Mouse (Mus musculus): ENCODE measurements around the gene Usp3. TPM values are rescaled to one million over a fixed set of nuclear protein-coding genes. Genes with fewer than 3 reads are reported as not detected.

The Usp3 gene
- polyA plus RNA-seq, 1 experiment from 2014 or later, result 46.7 TPM

DNA sequence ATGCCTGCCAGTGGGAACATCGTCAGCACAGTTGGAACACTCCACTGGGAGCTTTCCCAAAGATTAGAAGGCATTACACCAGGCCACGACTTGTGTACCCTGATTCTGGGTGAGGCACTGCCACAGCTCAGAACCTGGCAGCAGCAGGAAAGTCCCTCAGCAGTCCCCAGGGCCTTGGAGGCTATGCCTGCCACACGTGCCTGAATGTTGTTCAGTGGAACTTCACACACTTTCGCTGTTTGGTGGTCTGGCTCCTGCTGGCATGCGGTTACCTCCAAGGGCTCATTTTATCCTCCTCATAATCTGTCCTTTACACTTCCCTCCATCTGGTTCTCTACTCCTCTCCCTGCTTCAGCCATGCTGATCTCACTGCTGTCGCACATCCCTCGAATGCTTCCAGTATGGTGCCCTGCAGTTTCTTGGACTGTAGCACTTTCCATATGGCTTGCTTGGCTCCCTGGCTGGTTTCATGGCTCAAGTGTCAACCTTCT lies 82.5 kb downstream of the Usp3 start:
- Histone ChIP-seq H3K4me1 (peaks cover 36% of the 10 kb centered on the region), H3K4me3 (no peak overlapping the region), H3K36me3 (peaks cover 54% of the 10 kb centered on the region), H3K9me3 (no peaks in the 10 kb centered on the region), H3K27ac (no peak overlapping the region), H3K27me3 (ENCODE audit: insufficient read depth, poor library complexity, severe bottlenecking) (no peaks in the 10 kb centered on the region)
- DNase-seq (ENCODE audit: low spot score), result no peak
- WGBS, result 75% methylated on average over 7 of the region's 7 CpGs

DNA sequence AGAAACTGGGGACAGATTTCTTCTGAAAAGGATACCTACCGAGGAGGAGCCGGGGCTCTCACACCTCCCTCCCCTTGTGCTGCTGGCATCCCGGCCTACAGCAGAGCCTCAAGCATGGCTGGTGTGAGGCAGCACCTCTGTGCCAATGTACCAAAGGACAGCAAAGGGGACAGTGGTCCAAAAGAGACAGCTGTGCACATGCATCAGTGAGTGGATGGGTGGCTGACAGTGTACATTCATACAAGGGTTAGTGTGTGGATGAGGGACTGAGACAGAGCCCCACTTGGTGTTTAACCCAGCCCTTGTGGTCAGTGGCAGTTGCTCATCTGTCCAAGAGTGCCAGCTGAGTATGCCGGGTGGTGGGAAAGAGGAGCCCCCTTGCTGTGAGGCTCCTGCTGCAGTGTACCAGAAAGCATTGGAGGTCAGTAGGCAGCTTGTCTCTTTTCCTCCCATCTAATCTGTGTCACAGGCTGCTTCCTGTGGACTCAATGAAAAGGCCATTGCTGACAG lies 84.0 kb downstream of the Usp3 start:
- H3K27me3 ChIP-seq (ENCODE audit: insufficient read depth, poor library complexity, severe bottlenecking), result no peaks in the 10 kb centered on the region
- 0 out of 2 replicates have a peak overlapping the region, but pooled peaks have one; percentile 11 for H3K27ac ChIP-seq
- DNase-seq (ENCODE audit: low spot score), result no peak
- no peaks in the 10 kb centered on the region for H3K9me3 ChIP-seq
- peaks cover 64% of the 10 kb centered on the region for H3K36me3 ChIP-seq
- peaks cover 41% of the 10 kb centered on the region for H3K4me1 ChIP-seq
- WGBS, result 66% methylated on average over 4 of the region's 4 CpGs
- H3K4me3 ChIP-seq, result no peak overlapping the region

DNA sequence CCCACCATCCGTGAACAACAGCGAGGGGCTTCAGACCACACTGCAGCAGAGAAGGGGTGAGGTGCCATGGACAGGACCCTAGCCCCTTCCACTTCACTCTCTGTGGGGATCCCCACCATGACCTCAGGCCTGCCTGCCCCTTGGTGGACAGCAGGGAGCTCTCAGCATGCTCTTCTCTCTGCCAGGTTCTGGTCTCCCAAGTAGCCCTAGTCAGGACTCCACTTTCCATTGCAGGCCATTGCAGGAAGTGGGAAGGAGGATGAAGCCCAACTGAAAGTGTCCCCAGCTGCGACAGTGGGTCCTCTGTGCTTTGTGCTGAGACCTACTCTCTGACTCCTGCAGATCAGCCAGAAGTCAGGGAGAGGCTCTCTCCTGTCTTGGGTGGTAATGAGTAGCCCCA lies 85.3 kb downstream of the Usp3 start:
- H3K27ac ChIP-seq, result 0 out of 2 replicates have a peak overlapping the region, but pooled peaks have one; percentile 13
- WGBS, result 80% methylated on average over 3 of the region's 3 CpGs
- H3K36me3 ChIP-seq, result peaks cover 66% of the 10 kb centered on the region
- H3K27me3 ChIP-seq (ENCODE audit: insufficient read depth, poor library complexity, severe bottlenecking), result no peaks in the 10 kb centered on the region
- H3K9me3 ChIP-seq, result no peaks in the 10 kb centered on the region
- no peak overlapping the region for H3K4me3 ChIP-seq
- H3K4me1 ChIP-seq, result peaks cover 45% of the 10 kb centered on the region
- DNase-seq (ENCODE audit: low spot score), result no peak

GRCm38 (mm10) chr9:66506424-66506823 lies 86.5 kb downstream of the Usp3 start:
- Histone ChIP-seq H3K9me3 (no peaks in the 10 kb centered on the region), H3K36me3 (peaks cover 78% of the 10 kb centered on the region), H3K27ac (no peak overlapping the region), H3K4me3 (no peak overlapping the region), H3K27me3 (ENCODE audit: insufficient read depth, poor library complexity, severe bottlenecking) (no peaks in the 10 kb centered on the region), H3K4me1 (peaks cover 36% of the 10 kb centered on the region)
- no peak for DNase-seq (ENCODE audit: low spot score)

- no peak overlapping the region for H3K27ac ChIP-seq
- H3K27me3 ChIP-seq (ENCODE audit: insufficient read depth, poor library complexity, severe bottlenecking), result no peaks in the 10 kb centered on the region
- H3K4me1 ChIP-seq, result peaks cover 34% of the 10 kb centered on the region
- H3K36me3 ChIP-seq, result peaks cover 82% of the 10 kb centered on the region
- WGBS, result 81% methylated on average over 4 of the region's 4 CpGs
- no peak overlapping the region for H3K4me3 ChIP-seq
- no peaks in the 10 kb centered on the region for H3K9me3 ChIP-seq
- no peak for DNase-seq (ENCODE audit: low spot score)
Observed at GRCm38 (mm10) chr9:66506011-66506410, 86.9 kb downstream of the Usp3 start.

DNA sequence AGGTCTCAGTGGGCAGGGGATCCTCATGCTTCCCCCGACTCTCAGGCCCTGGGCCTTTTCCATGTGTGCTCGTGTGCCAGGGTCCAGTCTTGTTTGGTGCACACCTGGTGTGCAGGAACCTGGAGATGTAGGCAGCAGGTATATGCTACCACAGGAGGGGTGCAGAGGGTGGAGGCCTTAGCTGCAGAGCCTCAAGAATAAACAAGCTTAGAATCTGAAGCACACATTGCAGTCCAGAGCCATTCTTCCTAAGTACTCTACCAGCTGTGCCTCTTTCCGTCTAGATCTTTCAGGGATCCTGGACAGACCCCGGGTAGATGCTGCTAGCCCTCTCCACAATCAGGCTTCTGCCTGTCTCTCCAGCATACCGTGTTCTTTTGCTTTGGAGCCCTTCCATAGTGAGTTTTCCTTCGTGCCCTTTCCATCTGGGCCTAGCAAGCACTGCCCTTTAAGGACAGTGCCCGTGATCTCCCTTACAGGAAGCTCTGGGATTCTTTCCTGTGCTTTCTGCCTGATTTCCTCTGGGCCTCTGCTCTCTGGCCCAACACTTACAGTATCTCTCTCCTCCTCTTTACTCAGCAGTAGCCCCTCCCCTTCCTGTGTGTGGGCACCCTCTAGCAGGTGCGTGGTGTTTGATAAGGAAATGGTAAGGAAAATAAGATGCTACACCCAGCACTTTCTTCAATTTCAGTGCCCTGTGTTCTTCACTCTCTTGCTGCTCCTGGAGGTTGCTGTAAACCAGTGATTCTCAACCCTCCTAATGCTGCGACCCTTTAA lies 87.6 kb downstream of the Usp3 start:
- Histone ChIP-seq H3K27me3 (ENCODE audit: insufficient read depth, poor library complexity, severe bottlenecking) (no peaks in the 10 kb centered on the region), H3K4me1 (peaks cover 29% of the 10 kb centered on the region), H3K9me3 (no peaks in the 10 kb centered on the region), H3K27ac (peak overlapping the region; percentile 36; the same call in 1 of the 2 replicates), H3K4me3 (no peak overlapping the region), H3K36me3 (peaks cover 84% of the 10 kb centered on the region)
- WGBS, result 72% methylated on average over 9 of the region's 9 CpGs
- no peak for DNase-seq (ENCODE audit: low spot score)

DNA sequence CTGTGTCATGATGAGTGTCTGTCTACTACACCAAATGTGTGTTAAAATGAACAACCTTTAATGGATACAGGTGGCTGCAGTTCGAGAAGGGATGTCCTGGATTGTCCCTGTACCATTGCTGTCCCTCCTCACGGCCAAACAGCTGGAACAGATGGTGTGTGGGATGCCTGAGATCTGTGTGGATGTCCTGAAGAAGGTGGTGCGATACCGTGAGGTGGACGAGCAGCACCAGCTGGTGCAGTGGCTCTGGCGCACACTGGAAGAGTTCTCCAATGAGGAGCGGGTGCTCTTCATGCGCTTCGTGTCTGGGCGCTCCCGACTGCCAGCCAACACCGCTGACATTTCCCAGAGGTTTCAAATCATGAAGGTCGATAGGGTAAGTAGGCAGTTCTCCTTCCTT lies 88.4 kb downstream of the Usp3 start:
- Histone ChIP-seq H3K4me1 (peaks cover 25% of the 10 kb centered on the region), H3K27ac (peak overlapping the region; percentile 52), H3K36me3 (peaks cover 83% of the 10 kb centered on the region), H3K9me3 (no peaks in the 10 kb centered on the region), H3K27me3 (ENCODE audit: insufficient read depth, poor library complexity, severe bottlenecking) (no peaks in the 10 kb centered on the region), H3K4me3 (no peak overlapping the region)
- no peak for DNase-seq (ENCODE audit: low spot score)
- WGBS, result 90% methylated on average over 13 of the region's 13 CpGs

- no peaks in the 10 kb centered on the region for H3K9me3 ChIP-seq
- no peak overlapping the region for H3K4me3 ChIP-seq
- H3K36me3 ChIP-seq, result peaks cover 81% of the 10 kb centered on the region
- 73% methylated on average over 4 of the region's 4 CpGs for WGBS
- no peaks in the 10 kb centered on the region for H3K27me3 ChIP-seq (ENCODE audit: insufficient read depth, poor library complexity, severe bottlenecking)
- H3K27ac ChIP-seq, result peak overlapping the region; percentile 52
- peaks cover 23% of the 10 kb centered on the region for H3K4me1 ChIP-seq
- DNase-seq (ENCODE audit: low spot score), result no peak
Observed at GRCm38 (mm10) chr9:66503879-66504411, 89.0 kb downstream of the Usp3 start.

GRCm38 (mm10) chr9:66501248-66501647 lies 91.7 kb downstream of the Usp3 start:
- Histone ChIP-seq H3K4me3 (no peak overlapping the region), H3K27me3 (ENCODE audit: insufficient read depth, poor library complexity, severe bottlenecking) (no peaks in the 10 kb centered on the region), H3K36me3 (peaks cover 85% of the 10 kb centered on the region), H3K27ac (no peak overlapping the region), H3K4me1 (peaks cover 20% of the 10 kb centered on the region), H3K9me3 (no peaks in the 10 kb centered on the region)
- DNase-seq (ENCODE audit: low spot score), result no peak
- 75% methylated on average over 2 of the region's 2 CpGs for WGBS

GRCm38 (mm10) chr9:66493992-66494391 lies 99.0 kb downstream of the Usp3 start:
- no peak overlapping the region for H3K27ac ChIP-seq
- no peak overlapping the region for H3K4me3 ChIP-seq
- DNase-seq (ENCODE audit: low spot score), result no peak
- H3K27me3 ChIP-seq (ENCODE audit: insufficient read depth, poor library complexity, severe bottlenecking), result no peaks in the 10 kb centered on the region
- peaks cover 94% of the 10 kb centered on the region for H3K36me3 ChIP-seq
- H3K4me1 ChIP-seq, result no peaks in the 10 kb centered on the region
- H3K9me3 ChIP-seq, result no peaks in the 10 kb centered on the region

GRCm38 (mm10) chr9:66492361-66492760 lies 100.6 kb downstream of the Usp3 start:
- Histone ChIP-seq H3K27me3 (ENCODE audit: insufficient read depth, poor library complexity, severe bottlenecking) (no peaks in the 10 kb centered on the region), H3K4me3 (no peak overlapping the region), H3K27ac (no peak overlapping the region), H3K36me3 (peaks cover 93% of the 10 kb centered on the region), H3K4me1 (no peaks in the 10 kb centered on the region), H3K9me3 (no peaks in the 10 kb centered on the region)
- 82% methylated on average over 1 of the region's 1 CpGs for WGBS
- no peak for DNase-seq (ENCODE audit: low spot score)

- H3K4me1 ChIP-seq, result no peaks in the 10 kb centered on the region
- no peaks in the 10 kb centered on the region for H3K27me3 ChIP-seq (ENCODE audit: insufficient read depth, poor library complexity, severe bottlenecking)
- no peak overlapping the region for H3K4me3 ChIP-seq
- no peak overlapping the region for H3K27ac ChIP-seq
- peaks cover 93% of the 10 kb centered on the region for H3K36me3 ChIP-seq
- DNase-seq (ENCODE audit: low spot score), result no peak
- no peaks in the 10 kb centered on the region for H3K9me3 ChIP-seq
Observed at GRCm38 (mm10) chr9:66488786-66489185, 104.2 kb downstream of the Usp3 start.

- Histone ChIP-seq H3K4me3 (no peak overlapping the region), H3K36me3 (peaks cover 78% of the 10 kb centered on the region), H3K4me1 (no peaks in the 10 kb centered on the region), H3K9me3 (no peaks in the 10 kb centered on the region), H3K27me3 (ENCODE audit: insufficient read depth, poor library complexity, severe bottlenecking) (no peaks in the 10 kb centered on the region), H3K27ac (no peak overlapping the region)
- WGBS, result 68% methylated on average over 3 of the region's 3 CpGs
- DNase-seq (ENCODE audit: low spot score), result no peak
Observed at GRCm38 (mm10) chr9:66483429-66483828, 109.5 kb downstream of the Usp3 start.
